Mouse (Mus musculus) ES-CJ7 (cell line): ENCODE data around the gene Tmem51.
A peak's percentile ranks its signal among the peaks of the same experiment; 100 is the strongest.

Experiments
- DNase-seq: peaks from one replicate; pipeline ENCODE4 v3.0.0; 2011; ENCODE audit warnings: low read depth, low spot score

Tmem51 gene

DNA sequence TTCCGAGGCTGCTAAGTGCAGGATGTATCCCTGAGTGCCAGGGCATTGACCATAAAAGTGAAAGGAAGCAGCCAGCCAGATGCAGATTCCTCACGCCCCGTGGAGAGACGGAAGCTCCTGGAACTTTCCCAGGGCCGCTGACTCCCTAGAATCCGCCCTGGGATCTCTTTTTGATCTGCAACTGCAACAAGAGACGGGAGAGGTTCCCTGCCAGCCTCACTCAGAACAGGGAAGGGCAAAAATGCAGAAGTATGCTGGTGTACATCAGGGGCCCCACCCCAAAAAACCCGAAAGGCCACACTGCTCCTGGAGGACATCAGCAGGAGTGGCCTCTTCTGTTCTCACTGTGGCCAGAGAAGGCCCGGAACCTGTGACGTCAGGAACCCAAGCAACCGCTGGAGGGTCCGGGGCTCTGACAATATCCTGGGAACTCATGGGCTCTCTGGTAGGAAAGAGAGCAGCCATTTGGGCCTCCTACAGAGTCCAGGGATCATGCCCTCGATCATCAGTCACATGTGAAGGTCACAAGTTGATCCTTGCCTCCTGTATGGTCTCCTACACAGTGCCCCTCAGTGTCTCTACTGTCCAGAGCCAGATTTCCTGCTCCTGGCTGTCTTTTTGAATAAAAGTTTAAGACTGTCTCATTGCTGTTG, 2.3 kb downstream of the Tmem51 start:
- peak; percentile 77 for DNase-seq

DNA sequence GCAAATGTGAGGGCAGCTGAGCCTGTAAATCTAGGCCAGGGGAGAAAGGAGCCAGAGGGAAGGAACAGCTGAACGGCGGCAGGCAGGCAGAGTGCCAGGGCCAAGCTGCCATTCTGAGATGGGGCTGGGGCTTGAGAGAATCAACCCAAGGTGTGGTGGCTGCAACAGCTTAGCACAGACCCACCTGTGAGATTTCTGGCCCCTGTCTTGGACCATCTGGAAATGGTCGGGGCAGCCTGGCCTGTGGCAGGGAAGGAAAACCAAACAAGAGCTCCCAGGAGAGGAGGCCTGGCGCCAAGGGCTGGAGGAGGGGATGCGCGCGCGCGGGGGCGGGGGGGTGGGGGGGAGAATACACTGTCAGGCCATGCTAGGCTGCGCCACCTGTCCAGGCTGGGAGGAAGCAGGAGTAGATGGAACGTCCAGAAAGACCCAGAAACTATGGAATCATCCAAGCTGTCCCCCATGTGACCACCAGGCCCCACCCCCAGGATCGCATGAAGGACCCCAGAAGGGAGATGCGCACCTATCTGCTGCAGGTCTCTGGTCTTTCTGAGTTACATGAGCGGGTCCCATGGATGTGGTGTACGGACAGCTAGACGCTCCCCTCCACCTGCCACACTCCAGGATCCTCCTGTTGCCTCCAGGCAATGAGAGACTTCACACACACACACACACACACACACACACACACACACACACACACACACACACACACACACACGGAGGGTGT, 3.0 kb downstream of the Tmem51 start:
- DNase-seq = no peak

- no peak for DNase-seq
Measured at GRCm38 (mm10) chr4:142080487-142080767, 3.7 kb downstream of the Tmem51 start.

DNA sequence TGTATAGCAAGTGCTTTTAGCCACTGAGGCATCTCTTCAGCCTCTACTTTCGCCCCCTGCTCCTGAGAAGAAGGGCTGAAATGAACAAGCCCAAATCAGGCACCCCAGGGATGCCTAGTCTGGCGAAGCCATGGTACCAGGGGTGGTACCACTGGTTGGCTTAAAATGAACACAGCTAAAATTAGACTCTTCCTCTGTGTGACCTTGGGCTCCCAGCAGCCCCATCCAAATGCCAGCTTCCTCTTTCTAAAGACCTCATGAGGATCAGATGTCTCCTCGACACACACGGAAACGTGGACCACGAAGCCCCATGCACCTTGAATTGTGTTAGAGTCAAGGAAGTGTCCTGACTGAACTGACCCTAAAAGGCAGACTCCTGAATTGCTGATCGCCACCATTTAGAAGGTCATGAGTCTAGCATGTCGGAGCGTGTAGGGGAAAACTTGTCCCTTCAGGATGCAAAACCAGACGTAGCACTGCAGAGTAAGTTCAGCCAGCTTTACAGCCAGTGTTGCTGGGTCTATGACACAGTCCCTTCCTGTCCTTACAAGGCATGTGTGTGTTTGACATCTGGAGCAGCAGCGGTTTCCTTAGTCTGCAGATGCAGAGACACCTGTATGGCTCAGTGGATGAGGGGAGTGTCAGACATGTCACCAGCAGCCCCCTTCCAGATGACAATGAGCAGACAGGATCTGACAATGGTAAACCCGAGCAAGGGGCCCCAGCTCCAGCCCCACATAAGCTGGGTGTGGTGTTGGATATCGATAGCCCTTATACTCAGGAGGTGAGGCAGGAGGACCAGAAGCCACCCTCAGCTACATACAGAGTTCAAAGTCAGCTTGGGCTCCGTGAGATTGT, 4.2 kb downstream of the Tmem51 start:
- no peak for DNase-seq

GRCm38 (mm10) chr4:142077572-142078271, 6.4 kb downstream of the Tmem51 start:
- no peak for DNase-seq

DNA sequence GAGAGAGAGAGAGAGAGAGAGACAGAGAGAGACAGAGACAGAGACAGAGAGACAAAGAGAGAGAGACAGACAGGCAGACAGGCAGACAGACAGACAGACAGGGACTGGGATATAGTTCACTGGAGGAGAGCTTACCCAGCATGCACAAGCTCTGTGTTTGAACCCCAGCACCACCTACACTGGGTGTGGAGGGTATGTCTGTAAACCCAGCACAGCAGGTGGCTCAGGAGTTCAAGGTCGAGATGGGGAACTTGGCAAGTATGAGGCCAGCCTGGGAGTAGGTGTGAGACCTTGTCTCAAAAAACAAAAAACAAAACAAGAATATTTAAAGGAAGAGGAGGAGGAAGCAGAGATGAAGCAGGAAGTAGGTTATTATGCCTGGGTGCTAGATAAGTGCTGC, 7.2 kb downstream of the Tmem51 start:
- DNase-seq = peak; percentile 92

DNA sequence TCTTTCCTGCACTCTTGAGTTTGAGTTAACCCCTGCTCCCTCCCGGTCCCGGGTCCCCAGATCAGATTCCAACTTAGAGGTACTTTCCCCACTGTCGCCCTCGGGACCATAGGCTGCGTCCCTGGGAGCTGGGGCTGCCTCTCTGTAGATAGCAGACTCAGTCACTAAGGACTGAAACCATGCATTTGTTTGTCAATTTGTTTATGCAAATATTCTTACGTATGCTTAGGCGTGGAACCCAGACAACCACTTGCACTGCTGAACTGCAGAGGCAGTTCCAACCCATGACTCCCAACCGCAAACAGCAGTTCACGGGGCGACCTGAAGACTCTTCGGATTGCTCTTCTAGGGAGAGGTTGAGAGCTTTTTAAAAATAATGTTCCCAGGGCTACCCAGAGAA, 8.2 kb downstream of the Tmem51 start:
- no peak for DNase-seq

DNA sequence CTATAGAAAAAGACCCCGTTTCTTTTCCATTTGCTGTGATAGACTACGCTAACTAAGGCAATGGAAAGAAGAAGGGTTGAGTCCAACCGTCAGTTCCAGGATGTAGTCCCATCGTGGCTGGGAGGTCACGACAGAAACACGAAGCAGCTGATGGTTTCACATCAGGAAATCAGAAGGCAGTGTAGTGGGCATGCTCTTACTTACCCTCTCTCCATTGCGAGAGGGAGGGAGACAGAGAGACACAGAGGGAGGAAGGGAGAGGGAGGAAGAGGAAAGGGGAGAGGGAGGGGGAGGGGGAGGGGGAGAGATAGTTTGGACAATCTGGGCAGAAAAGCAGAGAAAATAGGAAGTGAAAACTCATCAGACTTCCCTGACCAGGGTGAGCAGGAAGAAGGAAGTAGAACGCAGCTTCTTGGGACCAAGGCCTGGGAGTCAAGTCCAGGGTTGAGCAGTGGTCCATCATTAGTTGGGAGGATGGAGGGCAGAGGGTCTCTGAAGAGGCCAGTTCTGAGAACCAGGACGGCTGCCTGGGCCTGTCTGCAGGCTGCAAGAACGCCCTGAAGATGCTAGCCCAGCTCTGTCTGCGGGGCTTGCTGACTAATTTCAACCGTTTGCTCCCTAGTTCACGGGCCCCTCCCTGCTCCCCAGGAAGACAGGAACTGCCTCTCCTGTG, 9.9 kb downstream of the Tmem51 start:
- no peak for DNase-seq

DNA sequence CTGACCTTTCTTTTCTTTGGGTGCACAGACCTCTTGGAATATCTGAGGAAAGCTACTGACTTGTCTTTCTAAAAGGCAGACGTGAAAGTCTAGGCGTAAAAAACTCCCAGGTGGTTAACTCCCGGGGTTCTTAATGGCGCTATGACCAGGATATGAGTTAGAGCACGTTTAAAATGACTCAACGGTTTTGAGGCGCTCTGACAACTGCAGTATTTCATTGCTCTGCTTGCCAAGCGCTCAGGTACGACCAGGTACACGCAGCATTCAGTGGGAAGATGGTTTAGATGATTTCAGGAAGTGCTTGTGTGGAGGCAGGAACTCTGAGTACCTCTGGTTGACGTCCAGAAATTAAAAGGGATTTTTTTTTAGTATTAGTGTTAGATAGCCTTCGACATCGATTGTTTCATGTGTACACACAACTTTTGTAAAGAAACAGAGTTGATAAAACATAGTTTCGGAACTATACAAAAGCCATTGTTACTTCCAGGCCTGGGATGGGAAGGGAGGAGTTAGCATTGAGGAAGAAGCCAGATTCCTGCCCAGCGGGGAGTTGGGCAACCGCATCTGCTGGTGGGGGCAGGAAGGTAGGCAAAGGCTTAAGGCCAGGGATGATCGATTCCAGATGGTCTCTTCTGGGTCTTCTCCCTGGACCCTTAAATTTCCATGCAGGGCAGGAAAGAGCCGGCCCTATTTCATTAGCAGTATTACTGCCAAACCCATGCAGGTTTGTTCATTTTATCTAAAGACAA, 12.7 kb downstream of the Tmem51 start:
- peak; percentile 91 for DNase-seq

GRCm38 (mm10) chr4:142070840-142071239, 13.3 kb downstream of the Tmem51 start:
- peak; percentile 96 for DNase-seq

DNA sequence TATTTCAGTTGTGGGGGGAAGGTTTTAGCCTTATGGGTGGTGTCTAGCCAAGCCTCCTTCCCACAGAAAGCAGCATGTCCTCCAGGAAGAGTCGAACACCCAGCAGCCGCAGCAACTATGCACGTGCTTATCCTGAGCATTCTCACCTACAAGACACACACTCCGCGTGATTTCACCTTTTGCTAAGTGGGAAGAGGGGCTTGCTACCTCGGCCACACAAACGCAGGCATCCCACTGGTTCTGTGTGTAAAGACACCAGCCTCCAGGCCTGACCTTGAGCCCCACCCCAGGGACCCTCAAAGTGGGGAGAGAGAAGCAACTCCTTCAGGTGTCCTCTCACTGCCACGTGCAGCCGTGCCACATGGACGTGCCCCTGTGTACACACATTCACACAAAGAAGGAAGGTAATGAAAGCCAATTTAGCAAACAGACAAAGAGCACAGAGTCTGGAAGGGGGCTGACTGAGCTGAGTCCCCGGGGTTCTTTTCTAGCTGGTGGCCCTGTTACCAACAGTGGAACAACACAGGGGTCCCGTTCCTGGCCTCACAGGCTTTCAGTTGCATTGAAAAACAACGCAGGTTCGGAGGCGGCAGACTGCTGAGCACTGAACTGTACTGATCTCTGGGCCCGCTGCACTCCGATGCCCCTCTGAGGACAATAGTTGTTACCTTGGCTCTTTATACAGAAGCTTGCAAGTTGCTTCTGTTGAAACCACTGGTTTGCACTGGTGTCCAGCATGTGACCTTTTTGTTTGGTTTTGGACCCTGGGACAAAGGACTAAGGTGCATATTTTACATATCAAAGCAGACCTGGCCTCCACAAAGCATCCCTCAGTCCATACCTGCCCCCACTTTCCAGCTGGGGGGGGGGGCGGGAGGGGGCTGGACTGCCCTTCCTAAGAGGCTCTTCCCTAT, 14.9 kb downstream of the Tmem51 start:
- peak; percentile 96 for DNase-seq

- peak; percentile 79 for DNase-seq
Measured at GRCm38 (mm10) chr4:142066576-142066975, 17.5 kb downstream of the Tmem51 start.

DNA sequence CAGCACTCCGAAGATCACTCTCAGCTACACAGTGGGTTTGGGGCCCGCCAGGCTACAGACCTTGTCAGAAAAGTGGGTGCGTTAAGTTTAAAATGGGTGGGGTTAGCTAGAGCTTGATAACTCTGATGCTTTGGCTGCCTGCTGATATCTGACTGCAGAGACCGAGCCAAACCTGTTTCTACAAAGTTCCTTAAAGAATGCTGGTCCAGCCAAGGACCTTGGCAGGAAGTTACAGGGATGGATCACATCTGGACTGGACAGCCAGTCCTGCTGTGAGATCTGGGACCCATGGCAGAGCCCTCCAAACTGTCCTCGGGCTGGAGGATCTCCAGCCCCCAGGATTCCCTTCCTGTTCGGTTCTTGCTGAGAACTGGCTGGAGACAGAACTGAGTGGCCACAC, 18.3 kb downstream of the Tmem51 start:
- DNase-seq = peak; percentile 36

- peak; percentile 79 for DNase-seq
Measured at GRCm38 (mm10) chr4:142065270-142065669, 18.8 kb downstream of the Tmem51 start.

GRCm38 (mm10) chr4:142064582-142065228, 19.4 kb downstream of the Tmem51 start:
- peak; percentile 64 for DNase-seq

GRCm38 (mm10) chr4:142063057-142063534, 21.0 kb downstream of the Tmem51 start:
- DNase-seq = no peak

DNA sequence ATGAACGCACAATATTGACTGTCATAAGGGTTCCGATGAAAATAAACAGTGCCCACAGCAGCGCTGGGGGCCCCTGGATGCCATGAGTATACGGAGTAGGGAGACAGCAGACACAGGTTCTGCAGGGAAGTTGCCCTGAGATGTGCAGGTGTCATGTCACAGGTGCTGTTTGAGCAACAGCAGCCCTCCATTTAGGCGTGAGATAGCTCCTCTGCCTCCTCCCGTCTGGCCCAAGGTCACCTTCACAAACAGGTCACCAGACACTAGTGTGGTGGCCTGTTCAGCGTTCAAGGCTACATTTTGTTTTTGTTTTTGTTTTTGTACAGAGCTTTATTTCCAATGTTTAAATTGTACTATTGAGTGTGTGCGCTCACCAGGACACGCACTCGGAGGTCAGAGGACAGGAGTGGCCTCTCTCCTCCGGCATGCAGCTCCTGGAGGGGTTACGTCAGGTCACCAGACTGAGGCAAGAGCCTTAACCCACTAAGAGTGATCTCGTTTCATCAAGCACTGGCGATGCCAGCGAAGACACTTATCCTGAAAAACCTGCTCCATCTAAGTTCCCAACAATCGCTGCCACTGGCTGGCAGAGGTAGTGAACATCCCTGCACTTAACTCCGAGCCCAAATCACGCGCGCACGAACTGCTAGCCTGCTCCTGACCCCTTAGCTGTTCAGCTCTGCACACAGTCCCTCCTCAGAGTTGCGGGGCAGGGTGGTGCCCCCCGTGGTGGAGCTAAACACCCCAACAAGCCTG, 22.4 kb downstream of the Tmem51 start:
- no peak for DNase-seq
